Mouse (Mus musculus) left cerebral cortex, postnatal 25 days (tissue): ENCODE data around the gene Pkp3. TPM values are rescaled to one million over a fixed set of nuclear protein-coding genes. Genes with fewer than 3 reads are reported as not detected.
"Not testable (repeated sequence)": the region's sequence is repeated elsewhere in the genome, so short reads cannot be mapped to it uniquely, and the experiment has no call there.

ENCODE experiments used
- DNase-seq, 2 experiments: peaks; one replicate each; pipeline ENCODE4 v3.0.0; 2022; ENCODE audit warnings: low spot score in 2 of 2, mixed read lengths in 1 of 2
- intact Hi-C: fragments of 180-260 bp; cut with DNase I; formaldehyde crosslinking; loops from one replicate; pipeline ENCODE4 v1.15.1; 2025
- total RNA-seq, 2 experiments: library from RNA; stranded (reverse); gene quantifications; 2 replicates each; pipeline ENCODE4 v1.2.3; 2021

Gene Pkp3
- total RNA-seq, result under 1 TPM in 1 of 2 experiments, not detected in 1; 0.21 TPM

DNA sequence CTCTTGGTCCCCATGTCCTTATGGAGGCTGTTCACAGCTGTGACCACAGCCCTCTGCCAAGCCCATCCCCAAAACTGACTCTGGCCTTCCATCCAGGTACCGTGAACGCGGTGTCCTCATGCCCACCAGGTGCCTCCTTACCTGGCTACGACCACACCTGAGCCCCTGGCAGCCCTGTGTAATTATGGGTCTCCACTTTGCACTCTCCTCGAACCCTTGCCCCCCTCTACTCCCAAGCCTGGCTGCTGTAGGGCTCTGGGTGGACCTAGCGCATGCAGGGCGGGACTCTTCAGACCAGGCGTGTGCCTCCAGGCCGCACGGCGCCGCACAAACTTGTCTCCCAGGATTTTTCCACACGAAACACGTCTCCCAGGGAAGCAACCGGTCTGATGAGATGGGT is at the start of gene Pkp3:
Pkp3 (plus strand) TSS at position 378 of the 400 bp plus-strand sequence.
- intact Hi-C loops, result loop anchor here (5.0 kb wide), 1 partner anchor 44 kb away; the partner anchor contains the start of gene Ptdss2
- no peak for DNase-seq

DNA sequence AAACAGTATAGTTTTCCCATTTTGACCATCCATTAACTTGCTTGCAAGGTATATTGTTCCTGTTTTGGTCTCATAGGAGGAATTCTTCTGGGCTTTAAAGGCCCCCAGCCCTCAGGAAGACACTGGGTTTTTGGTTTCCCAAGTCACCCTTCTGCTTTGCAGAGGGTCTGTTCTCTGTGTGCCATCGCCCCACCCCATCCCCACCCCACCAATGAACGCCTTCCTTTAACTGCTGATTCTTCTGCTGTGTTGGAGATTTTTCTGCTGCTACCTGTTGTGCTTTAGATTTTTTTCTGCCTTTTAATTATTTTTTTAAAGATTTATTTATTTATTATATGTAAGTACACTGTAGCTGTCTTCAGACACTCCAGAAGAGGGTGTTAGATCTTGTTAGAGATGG is 49.2 kb upstream of the Pkp3 start, which contains the start of gene Gm17387:
Gm17387 (plus strand) TSS at position 301 of the 400 bp plus-strand sequence.
- no peak for DNase-seq
- intact Hi-C loops, result no loop called here

GRCm38 (mm10) chr7:141030390-141030789 is 47.6 kb upstream of the Pkp3 start:
- intact Hi-C loops, result no loop called here
- no peak for DNase-seq

GRCm38 (mm10) chr7:141032458-141033167 is 45.4 kb upstream of the Pkp3 start:
- intact Hi-C loops, result no loop called here
- DNase-seq, result no peak

DNA sequence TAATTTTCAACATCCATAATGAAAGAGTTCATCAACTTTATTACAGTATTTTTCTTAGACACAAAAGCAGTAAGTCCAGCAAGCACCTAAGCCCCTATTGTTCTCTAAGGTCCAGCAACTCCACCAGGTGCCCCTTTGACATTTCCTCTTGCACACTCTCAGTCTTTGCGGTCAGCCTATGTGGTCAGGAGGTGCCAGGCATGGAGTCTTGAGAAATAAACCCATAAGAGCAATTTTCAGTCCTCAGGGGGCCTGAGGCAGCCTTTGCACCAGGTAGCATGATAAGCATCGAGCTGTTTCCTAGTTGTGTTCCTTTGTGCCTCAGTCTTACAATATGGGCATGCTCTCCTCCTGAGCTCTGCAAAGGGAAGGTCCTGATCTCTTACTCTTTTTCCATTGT is 41.4 kb upstream of the Pkp3 start:
- intact Hi-C loops, result not testable (repeated sequence)

GRCm38 (mm10) chr7:141038090-141039032 is 39.7 kb upstream of the Pkp3 start:
- intact Hi-C loops, result no loop called here
- no peak for DNase-seq

More for the DNA sequence above, 41.4 kb upstream of the Pkp3 start:
- not testable (repeated sequence) for DNase-seq

DNA sequence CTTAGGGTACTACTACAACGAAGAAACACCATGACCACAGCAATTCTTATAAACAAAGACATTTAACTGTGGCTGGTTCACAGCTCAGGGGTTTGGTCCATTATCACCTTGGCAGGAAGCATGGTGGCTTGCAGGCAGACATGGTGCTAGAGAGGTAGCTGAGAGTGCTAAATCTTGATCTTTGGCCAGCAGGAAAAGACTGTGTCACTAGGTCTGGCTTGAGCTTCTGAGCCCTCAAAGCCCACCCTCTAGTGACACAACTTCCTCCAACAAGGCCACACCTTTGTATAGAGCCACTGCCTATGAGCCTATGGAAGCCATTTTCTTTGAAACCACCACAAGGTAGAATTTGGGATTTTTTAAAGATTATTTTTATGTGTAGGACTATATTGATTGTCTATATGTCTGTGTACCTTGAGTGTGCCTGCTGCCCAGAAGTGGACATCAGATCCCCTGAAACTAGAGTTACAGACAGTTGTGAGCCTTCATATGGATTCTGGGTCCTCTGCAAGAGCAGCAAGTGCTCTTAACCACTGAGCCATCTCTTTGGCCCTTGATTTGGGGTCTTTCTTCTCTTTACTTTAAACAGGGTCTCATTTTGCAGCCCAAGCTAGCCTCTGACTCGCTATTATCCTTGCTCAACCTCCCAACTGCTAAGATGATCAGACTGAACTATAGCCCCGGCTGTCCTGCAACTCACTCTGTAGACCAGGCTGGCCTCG is 38.5 kb upstream of the Pkp3 start:
- DNase-seq, result no peak
- intact Hi-C loops, result no loop called here

DNA sequence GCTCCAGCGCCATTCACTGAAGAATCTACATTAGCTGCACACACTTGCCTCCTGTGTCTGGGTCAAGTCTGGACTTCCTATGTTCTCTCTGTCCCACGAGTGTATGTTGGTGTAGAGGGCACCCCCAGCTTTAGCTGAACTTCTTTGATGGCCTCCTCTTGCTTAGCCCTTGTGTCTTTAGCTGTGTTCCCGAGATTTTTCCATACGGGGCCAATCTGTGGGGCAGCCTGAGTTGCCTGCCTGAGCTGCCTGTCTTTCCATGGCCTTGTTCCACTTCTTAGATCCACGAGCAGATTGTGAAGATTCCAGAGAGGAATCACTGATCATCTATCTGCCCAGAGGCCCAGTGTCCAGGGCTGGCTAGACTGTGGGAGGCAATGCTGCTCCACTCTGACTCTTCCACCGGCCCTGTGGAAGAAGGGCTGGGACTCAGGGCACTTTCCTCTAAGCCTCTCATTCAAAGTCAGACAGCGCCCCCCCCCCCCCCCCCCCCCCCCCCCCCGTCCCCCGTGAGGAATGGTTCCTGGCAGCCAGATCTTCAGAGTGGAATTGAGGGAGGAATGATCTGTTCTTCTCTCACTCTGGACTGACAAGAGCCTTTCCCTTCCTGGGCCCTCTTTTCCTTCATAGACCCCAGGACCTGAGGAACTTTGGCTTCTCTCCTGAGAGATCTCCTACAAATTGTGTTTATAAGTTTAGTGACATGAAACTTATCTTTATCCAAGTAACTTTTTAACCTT is 37.0 kb upstream of the Pkp3 start:
- DNase-seq, result no peak
- intact Hi-C loops, result no loop called here

DNA sequence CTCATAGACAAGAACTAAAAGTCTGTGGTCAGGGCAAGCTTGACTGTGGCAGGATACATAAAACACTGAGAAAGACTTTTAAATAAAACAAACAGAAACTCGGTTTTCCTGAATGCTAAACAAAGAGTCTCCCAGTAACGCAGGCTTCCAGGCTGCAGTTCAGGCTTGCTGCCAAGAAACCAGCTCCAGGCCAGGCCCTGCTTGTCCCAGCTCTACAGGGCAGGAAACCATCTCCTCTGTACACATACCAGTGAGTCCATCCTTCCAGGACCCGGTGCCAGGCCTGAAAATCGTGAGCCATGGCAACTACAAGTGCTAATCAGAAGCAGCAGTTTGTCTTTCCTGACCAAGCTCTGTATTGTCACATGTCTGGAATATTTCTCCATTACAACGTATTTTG is 36.4 kb upstream of the Pkp3 start:
- no peak for DNase-seq
- intact Hi-C loops, result no loop called here

- DNase-seq, result no peak
- intact Hi-C loops, result no loop called here
Observed at GRCm38 (mm10) chr7:141042539-141042938, 35.5 kb upstream of the Pkp3 start.

DNA sequence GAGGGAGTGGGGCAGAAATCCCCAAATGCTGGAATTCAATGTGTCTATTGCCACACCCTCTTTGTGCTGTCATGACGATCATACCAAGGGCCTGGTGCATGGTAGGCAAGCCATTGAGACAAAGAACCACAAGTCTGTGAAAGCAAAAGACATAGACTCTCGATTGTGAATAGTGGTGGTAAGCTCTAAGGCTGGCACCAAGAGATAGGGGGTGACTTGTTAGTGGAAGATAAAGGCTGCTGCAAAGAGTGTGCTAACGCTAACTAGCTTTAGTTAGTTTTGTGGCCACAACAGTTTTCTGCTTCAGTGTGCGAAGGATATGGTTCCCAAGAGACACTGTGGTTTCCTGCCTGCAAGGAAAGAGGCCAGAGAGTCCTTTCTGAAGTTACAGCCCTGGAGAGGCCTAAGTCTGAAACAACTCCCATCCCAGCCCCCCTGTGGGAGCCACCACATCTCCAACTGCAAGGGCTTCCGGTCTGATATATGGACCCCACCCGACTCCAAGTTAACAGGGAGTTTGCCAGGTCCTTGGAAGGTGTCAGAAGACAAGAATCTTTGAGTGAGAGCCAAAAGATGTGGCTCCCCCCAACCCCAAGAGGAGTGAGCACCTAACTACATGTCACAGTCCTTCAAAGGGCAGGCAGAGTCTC is 31.0 kb upstream of the Pkp3 start:
- intact Hi-C loops, result no loop called here
- DNase-seq, result no peak

GRCm38 (mm10) chr7:141047581-141048225 is 30.3 kb upstream of the Pkp3 start:
- intact Hi-C loops, result loop anchor here (1.0 kb wide), 4 partner anchors 38 to 202 kb away; partner anchors contain the start of gene Scgb1c1
- peak; percentile 73 to 89 for DNase-seq

DNA sequence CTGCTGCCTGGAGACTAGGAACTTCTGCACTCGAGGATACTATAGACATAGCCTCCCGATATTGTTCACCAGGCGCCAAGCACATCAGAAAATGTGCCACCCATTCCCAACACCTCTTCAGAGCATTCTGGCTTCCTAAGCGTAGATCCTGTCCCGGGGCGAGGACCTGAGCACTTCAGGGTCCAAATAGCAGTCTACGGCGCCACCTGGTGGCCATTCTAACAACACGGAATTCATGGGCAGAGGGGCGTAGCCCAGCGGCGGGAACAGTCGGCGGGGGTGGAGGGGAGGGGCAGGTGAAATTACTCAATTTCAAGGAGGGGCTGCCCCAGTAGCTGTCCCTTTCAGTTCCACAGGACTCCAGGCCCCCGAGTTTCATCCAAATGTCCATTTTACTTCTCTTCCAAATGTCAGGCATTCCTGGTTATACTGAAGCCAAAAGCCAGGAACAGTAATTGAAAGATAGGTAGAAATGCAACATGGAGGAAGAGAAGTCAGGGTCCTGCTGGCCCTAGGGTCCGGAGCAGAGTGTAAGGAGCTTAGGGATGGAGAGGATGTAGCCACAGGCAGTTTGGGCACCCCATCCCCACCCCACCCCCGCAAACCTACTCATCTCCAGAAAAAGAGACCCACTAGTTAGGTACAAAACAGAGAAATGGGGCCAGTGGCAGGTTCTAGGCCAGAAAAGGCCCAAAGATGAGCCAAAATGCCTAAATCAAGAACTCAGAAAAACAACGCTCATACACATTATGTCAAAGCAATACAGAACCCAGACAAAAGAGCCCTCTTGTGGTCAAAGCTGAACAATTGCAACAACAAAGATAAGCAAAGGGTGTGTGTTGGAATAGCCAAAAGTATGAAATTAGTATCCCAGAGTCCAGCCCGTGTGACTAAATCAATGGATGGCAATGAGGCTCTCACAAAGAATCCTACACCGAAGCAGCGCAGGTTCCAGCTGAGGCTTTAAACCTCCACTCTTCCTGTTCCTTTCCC is 29.5 kb upstream of the Pkp3 start:
- intact Hi-C loops, result loop anchor here (1.0 kb wide), 5 partner anchors 39 to 203 kb away; partner anchors contain the start of gene Scgb1c1
- peak; percentile 90 to 92 for DNase-seq

- DNase-seq, result no peak
- intact Hi-C loops, result loop anchor here (1.0 kb wide), 1 partner anchor 127 kb away; no protein-coding TSS in a partner anchor
Observed at GRCm38 (mm10) chr7:141049326-141049725, 28.7 kb upstream of the Pkp3 start.

- no peak for DNase-seq
- intact Hi-C loops, result no loop called here
Observed at GRCm38 (mm10) chr7:141051060-141051685, 26.8 kb upstream of the Pkp3 start.

DNA sequence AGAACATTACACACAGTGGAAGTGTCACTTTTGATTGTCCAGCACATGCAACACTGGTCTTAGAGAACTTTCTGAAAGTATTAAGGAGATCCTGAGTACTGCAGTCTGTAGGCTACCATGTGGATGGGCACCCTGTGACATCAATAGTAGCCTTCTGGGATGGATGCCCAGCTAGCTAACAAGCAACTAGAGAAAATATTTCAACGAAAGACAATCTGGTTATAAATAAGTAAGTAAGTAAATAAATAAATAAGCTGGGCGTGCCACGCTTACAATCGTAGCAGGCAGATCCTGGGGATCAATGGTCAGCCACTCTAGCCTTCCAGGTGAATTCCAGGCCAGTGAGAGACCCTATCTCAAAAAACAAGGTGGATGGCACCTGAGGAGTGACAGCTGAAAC is 26.0 kb upstream of the Pkp3 start:
- intact Hi-C loops, result no loop called here
- no peak for DNase-seq
